Mouse (Mus musculus) liver, embryonic 14.5 days (tissue): Measurements from ENCODE around the gene Ipo13. TPM values are rescaled to one million over a fixed set of nuclear protein-coding genes. Genes with fewer than 3 reads are reported as not detected.

Experiments
- ATAC-seq: fragments of 200-750 bp; cut with Nextera tagmentation; 2 replicates; pipeline ENCODE4 v1.8.0; 2017; ENCODE audit warnings: moderate number of reproducible peaks, mild to moderate bottlenecking, moderate library complexity; ENCODE audit not compliant: insufficient read depth
- DNase-seq, 3 experiments: peaks; one replicate each; pipeline ENCODE4 v3.0.0-alpha.2; 2012 to 2013; ENCODE audit warnings: low read depth in 3 of 3, low spot score in 3 of 3
- H3K27ac ChIP-seq: fragments of 300-500 bp; sonication (generic); 2 replicates; pipeline ENCODE4 v1.5.1; 2014; ENCODE audit warnings: moderate library complexity, mild to moderate bottlenecking, control low read depth, inconsistent platforms
- H3K27me3 ChIP-seq: fragments of 300-500 bp; sonication (generic); 2 replicates; pipeline ENCODE4 v1.6.1; 2014; ENCODE audit warnings: mild to moderate bottlenecking, low read length, moderate library complexity; ENCODE audit not compliant: control insufficient read depth, insufficient read depth
- H3K36me3 ChIP-seq: fragments of 300-500 bp; sonication (generic); replicated peaks from 2 replicates; pipeline ENCODE4 v1.6.1; 2014; ENCODE audit warnings: low read depth; ENCODE audit not compliant: control insufficient read depth, insufficient read depth
- H3K4me1 ChIP-seq, 2 experiments: fragments of 200-500 bp in 1 of 2; fragments of 300-500 bp in 1 of 2; sonication (generic) in 1 of 2; replicated peaks; 2 replicates each; pipeline ENCODE4 v1.6.1; 2012 to 2014; ENCODE audit warnings: antibody characterized with exemption in 1 of 2, inconsistent platforms in 1 of 2, low read length in 1 of 2; ENCODE audit not compliant: control insufficient read depth in 2 of 2, insufficient read depth in 2 of 2
- H3K4me2 ChIP-seq: fragments of 300-500 bp; sonication (generic); 2 replicates; pipeline ENCODE4 v1.6.1; 2014; ENCODE audit warnings: low read depth, mild to moderate bottlenecking, control low read depth, moderate library complexity
- H3K4me3 ChIP-seq, 2 experiments: fragments of 200-500 bp in 1 of 2; fragments of 300-500 bp in 1 of 2; sonication (generic) in 1 of 2; 2 replicates each; pipeline ENCODE4 v1.5.1; 2012 to 2014; ENCODE audit warnings: low read depth in 2 of 2, low read length in 2 of 2, mild to moderate bottlenecking in 2 of 2, control low read depth in 1 of 2, inconsistent platforms in 1 of 2, moderate library complexity in 1 of 2; ENCODE audit not compliant: insufficient read depth in 1 of 2
- H3K9ac ChIP-seq: fragments of 300-500 bp; sonication (generic); replicated peaks from 2 replicates; pipeline ENCODE4 v1.6.1; 2014; ENCODE audit warnings: mild to moderate bottlenecking, control low read depth, moderate library complexity
- H3K9me3 ChIP-seq: fragments of 300-500 bp; sonication (generic); 2 replicates; pipeline ENCODE4 v1.6.1; 2016; ENCODE audit warnings: low read length, mixed read lengths; ENCODE audit not compliant: control insufficient read depth
- CTCF ChIP-seq: IDR thresholded peaks from 2 replicates; pipeline ENCODE4 v1.5.1; 2016; ENCODE audit warnings: antibody characterized with exemption, low read depth, control low read depth
- EP300 ChIP-seq: IDR thresholded peaks from 2 replicates; pipeline ENCODE4 v1.6.1; 2016; ENCODE audit warnings: antibody characterized with exemption, low read depth
- WGBS: fragments of 180-500 bp; shearing (Covaris S2); extraction: QIAGEN DNeasy Blood & Tissue Kit; methylation state at CpG from one replicate; pipeline ENCODE4 v1.1.7; 2014; ENCODE audit not compliant: insufficient replicate concordance; 5-methylcytosine and 5-hydroxymethylcytosine counted together
- polyA plus RNA-seq, 2 experiments: library from polyadenylated mRNA; depleted of rRNA in 1 of 2; stranded (reverse) in 1 of 2; unstranded in 1 of 2; fragments of >200 nt; fragmentation: Nextera tagmentation in 1 of 2; extraction: Ambion mirVana in 1 of 2; gene quantifications; 2 replicates each; pipeline versions ENCODE4 v1.2.1 to v1.2.3; 2012 to 2014

The Ipo13 gene
- polyA plus RNA-seq, 2 experiments, result 14.9 to 16.8 TPM

GRCm38 (mm10) chr4:117936964-117937363 lies 22.2 kb upstream of the Ipo13 start:
- no peaks in the 10 kb centered on the region for H3K36me3 ChIP-seq
- TF ChIP-seq EP300 (no peak), CTCF (no peak)
- no peak overlapping the region for H3K4me2 ChIP-seq
- no peak overlapping the region for H3K27ac ChIP-seq
- 92% methylated on average over 5 of the region's 5 CpGs for WGBS
- H3K9me3 ChIP-seq, result no peaks in the 10 kb centered on the region
- ATAC-seq, result no peak
- no peaks in the 10 kb centered on the region for H3K4me1 ChIP-seq
- no peaks in the 10 kb centered on the region for H3K27me3 ChIP-seq
- no peak for DNase-seq
- no peak overlapping the region for H3K4me3 ChIP-seq
- H3K9ac ChIP-seq, result no peak overlapping the region

- no peak for ATAC-seq
- peaks cover 3% of the 10 kb centered on the region for H3K9me3 ChIP-seq
- no peak overlapping the region for H3K27ac ChIP-seq
- no peaks in the 10 kb centered on the region for H3K36me3 ChIP-seq
- H3K4me1 ChIP-seq, result peaks cover 2 to 11% of the 10 kb centered on the region in 2 experiments
- TF ChIP-seq EP300 (no peak), CTCF (no peak)
- DNase-seq, result no peak
- H3K4me2 ChIP-seq, result no peak overlapping the region
- H3K9ac ChIP-seq, result no peak overlapping the region
- H3K4me3 ChIP-seq, result no peak overlapping the region
- WGBS, result 69% methylated on average over 4 of the region's 4 CpGs
- peaks cover 15% of the 10 kb centered on the region for H3K27me3 ChIP-seq
Measured at GRCm38 (mm10) chr4:117934081-117934480, 19.3 kb upstream of the Ipo13 start.

GRCm38 (mm10) chr4:117933248-117933647 lies 18.4 kb upstream of the Ipo13 start:
- peaks cover 7 to 17% of the 10 kb centered on the region in 2 experiments for H3K4me1 ChIP-seq

GRCm38 (mm10) chr4:117929391-117929881 lies 14.6 kb upstream of the Ipo13 start, which contains the start of gene Artn:
TSS of gene Artn (minus strand) at chr4:117929763.
- Histone ChIP-seq H3K27me3 (peaks cover 55% of the 10 kb centered on the region), H3K27ac (peak within 1 kb of the TSS; percentile 87), H3K4me3 (peak within 1 kb of the TSS; percentile 58 to 63), H3K4me2 (peak within 1 kb of the TSS; percentile 64), H3K4me1 (peaks cover 16 to 30% of the 10 kb centered on the region in 2 experiments), H3K36me3 (no peaks in the 10 kb centered on the region), H3K9me3 (peaks cover 3% of the 10 kb centered on the region), H3K9ac (peak within 1 kb of the TSS; percentile 83)
- ATAC-seq (peak; percentile 5; the same call in 1 of the 2 replicates), DNase-seq (no peak)
- WGBS, result 2% methylated on average over 33 of the region's 33 CpGs
- no peak for TF ChIP-seq EP300

More at GRCm38 (mm10) chr4:117933248-117933647, 18.4 kb upstream of the Ipo13 start:
- TF ChIP-seq EP300, result no peak
- TF ChIP-seq CTCF, result no peak
- Histone ChIP-seq H3K9me3 (peaks cover 3% of the 10 kb centered on the region), H3K4me3 (no peak overlapping the region), H3K9ac (no peak overlapping the region), H3K27me3 (peaks cover 19% of the 10 kb centered on the region), H3K27ac (no peak overlapping the region), H3K4me2 (no peak overlapping the region), H3K36me3 (no peaks in the 10 kb centered on the region)
- DNase-seq, result no peak
- 71% methylated on average over 5 of the region's 5 CpGs for WGBS
- ATAC-seq, result no peak

GRCm38 (mm10) chr4:117928699-117929241 lies 14.0 kb upstream of the Ipo13 start:
- H3K9ac ChIP-seq, result peak overlapping the region; percentile 83
- peaks cover 62% of the 10 kb centered on the region for H3K27me3 ChIP-seq
- peak overlapping the region; percentile 87 for H3K27ac ChIP-seq
- WGBS, result 2% methylated on average over 13 of the region's 13 CpGs
- peak; percentile 85 for TF ChIP-seq CTCF
- TF ChIP-seq EP300, result peak; percentile 93
- peaks cover 16 to 32% of the 10 kb centered on the region in 2 experiments for H3K4me1 ChIP-seq
- peak; percentile 90 to 92 (median 91) for DNase-seq
- peak overlapping the region; percentile 58 to 63 for H3K4me3 ChIP-seq
- ATAC-seq, result peak; percentile 92
- peaks cover 3% of the 10 kb centered on the region for H3K9me3 ChIP-seq
- no peaks in the 10 kb centered on the region for H3K36me3 ChIP-seq
- H3K4me2 ChIP-seq, result peak overlapping the region; percentile 64
